Mouse (Mus musculus) megakaryocyte-erythroid progenitor cell, adult 5-6 weeks (primary cell): ENCODE data around the gene Phf19. TPM values are rescaled to one million over a fixed set of nuclear protein-coding genes. Genes with fewer than 3 reads are reported as not detected.

ENCODE experiments used
- ATAC-seq: replicated peaks from 2 replicates; pipeline ENCODE4 v1.8.0; 2016; ENCODE audit warnings: mild to moderate bottlenecking, inconsistent platforms; ENCODE audit not compliant: severe bottlenecking, poor library complexity, low FRiP score, low TSS enrichment
- total RNA-seq, 2 experiments: library from RNA; stranded (forward) in 1 of 2; stranded (reverse) in 1 of 2; fragments of 200-1000, 215-1000 nt in 1 of 2; fragments of >200 nt in 1 of 2; fragmentation: Nextera tagmentation in 1 of 2; gene quantifications; 2 replicates each; pipeline ENCODE4 v1.2.3; 2014 to 2017

Phf19 gene
- total RNA-seq (2014; fragmentation: Nextera tagmentation) = 6.7 and 12.0 TPM in 2 replicates
- total RNA-seq (2017) = 2.6 and 3.2 TPM in 2 replicates

GRCm38 (mm10) chr2:34913218-34914068 is at the start of gene Phf19:
TSS of gene Phf19 (minus strand) at chr2:34914026.
- peak; percentile 26; the same call in 1 of the 2 replicates for ATAC-seq

DNA sequence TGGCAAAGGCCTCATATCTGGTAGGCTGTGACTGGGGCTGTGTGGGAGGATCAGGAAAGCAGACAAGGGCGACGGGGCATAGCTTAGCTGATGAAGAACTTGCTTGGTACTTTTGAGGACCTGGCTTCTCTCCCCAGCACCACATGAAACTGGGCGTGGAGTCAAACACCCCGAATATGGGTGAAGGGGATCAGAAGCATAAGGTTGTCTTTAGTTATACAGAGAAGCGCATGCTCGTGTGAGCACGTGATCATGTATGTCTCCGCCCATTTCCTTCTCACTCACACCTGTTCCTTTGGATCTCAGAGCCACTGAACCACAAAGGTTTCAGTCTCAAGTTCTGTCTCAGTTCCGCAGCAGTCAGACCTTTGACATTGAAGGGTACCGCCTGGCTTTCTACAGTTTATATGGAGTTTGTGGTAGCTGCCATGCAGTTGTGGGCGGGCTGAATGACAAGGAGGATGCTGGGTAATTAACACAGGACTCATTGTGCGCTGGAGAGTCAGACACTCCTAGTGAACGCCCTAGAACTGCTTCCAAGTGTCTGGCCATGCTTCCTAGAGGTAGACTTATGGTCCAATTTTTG is 49.6 kb upstream of the Phf19 start:
- peak; percentile 43; the same call in 1 of the 2 replicates for ATAC-seq

- no peak for ATAC-seq
These were observed 49.1 kb upstream of the Phf19 start for GRCm38 (mm10) chr2:34962893-34963292.

DNA sequence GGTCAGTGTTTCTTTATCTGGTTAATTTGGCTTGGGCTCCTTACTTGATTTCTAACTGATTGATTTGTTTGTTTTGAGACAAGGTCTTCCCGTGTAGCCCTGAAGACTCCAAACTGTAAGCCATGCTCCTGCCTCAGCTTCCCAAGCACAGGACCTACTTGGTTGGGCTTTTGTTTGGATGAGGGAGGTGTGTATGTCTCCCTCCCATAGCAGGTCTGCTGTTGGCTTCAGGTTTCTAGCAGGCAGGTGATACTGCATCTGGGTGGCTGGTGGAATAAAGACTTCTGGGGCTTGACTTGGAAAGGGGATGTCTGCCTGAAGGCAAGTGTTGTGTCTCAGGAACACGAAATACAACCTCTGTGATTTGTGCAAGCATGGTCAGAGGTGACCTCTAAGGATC is 48.4 kb upstream of the Phf19 start:
- ATAC-seq = no peak

DNA sequence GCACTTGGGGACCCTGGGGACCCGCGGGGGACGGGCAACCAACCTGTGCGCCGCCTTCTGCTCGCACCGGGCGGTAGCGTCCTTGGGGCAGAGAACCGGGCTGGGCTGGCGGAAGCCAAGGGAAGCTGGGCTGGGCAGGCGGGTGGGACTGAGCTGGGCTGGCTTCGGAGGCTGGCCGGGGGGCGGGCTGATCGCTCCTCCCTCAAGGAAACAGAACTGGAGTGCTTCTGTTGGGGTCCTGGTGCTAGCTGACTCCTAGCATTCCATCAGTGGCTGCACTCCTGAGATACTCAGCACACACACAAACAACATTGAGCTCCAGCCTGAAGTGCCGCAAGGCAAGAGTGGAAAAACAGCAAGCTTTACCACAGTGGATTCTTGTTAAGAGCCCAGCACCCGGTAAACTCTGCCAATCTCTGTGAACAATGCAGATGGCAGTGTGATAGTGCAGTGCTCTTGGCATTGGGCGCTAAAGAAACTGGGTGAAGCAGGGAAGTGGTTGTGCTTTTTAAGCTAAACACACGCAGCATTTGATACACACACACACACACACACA is 47.7 kb upstream of the Phf19 start, which contains the start of gene Traf1:
TSS of gene Traf1 (minus strand) at position 292 of the 556 bp plus-strand sequence.
- peak; percentile 35 for ATAC-seq

- ATAC-seq = no peak
These were observed 47.1 kb upstream of the Phf19 start for GRCm38 (mm10) chr2:34960966-34961365.

- no peak for ATAC-seq
These were observed 46.6 kb upstream of the Phf19 start for GRCm38 (mm10) chr2:34960466-34960865.

GRCm38 (mm10) chr2:34958582-34958981 is 44.8 kb upstream of the Phf19 start:
- ATAC-seq = no peak

DNA sequence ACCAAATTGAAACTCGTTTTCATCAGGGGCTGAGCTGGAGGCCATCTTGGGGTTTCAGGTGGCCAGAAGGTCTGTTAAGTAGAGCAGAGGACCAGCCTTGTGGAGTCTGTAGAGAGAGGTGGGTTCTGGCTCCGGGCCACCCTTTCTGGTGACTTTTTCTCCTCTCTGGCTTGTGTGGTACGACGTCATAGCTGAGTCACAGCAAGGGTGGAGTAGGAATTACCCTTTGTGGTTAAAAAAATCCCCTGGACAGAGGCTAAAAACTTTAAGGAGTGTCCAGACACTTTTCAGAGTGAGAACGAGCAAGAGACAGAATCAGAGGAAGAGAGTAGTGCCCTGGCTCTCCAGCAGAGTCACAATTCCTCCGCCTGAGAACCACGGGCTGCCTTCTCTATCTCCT is 44.2 kb upstream of the Phf19 start:
- ATAC-seq = no peak

GRCm38 (mm10) chr2:34957405-34957804 is 43.6 kb upstream of the Phf19 start:
- no peak for ATAC-seq

GRCm38 (mm10) chr2:34956941-34957340 is 43.1 kb upstream of the Phf19 start:
- ATAC-seq = no peak

GRCm38 (mm10) chr2:34954344-34954743 is 40.5 kb upstream of the Phf19 start:
- ATAC-seq = no peak

DNA sequence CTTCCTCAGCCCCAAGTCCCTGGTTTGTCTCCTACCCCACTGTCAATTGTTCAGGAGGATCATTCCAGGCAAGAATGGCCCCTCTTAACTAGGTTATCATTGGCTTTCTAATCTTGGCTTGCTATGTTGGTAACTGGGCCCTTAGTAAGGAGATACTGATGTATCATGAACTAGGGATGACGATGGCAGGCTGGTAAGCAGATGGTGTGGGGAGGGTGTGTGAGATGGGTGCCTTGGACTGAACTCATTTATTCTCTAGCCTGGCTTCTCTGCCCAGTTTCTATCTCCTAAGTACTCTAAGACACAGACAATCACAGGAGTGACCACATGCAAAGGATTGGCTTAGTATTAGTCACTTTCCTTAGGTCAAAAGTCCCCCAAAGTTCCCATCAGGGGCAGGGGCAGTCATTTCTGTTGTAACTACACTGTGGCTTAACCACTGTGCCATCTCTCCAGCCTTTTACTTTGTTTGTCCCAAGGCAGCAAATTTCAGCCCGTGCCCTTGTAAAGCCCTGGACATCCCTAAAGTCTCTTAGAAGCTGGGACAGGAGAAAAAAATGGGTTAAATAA is 39.8 kb upstream of the Phf19 start:
- ATAC-seq = no peak

DNA sequence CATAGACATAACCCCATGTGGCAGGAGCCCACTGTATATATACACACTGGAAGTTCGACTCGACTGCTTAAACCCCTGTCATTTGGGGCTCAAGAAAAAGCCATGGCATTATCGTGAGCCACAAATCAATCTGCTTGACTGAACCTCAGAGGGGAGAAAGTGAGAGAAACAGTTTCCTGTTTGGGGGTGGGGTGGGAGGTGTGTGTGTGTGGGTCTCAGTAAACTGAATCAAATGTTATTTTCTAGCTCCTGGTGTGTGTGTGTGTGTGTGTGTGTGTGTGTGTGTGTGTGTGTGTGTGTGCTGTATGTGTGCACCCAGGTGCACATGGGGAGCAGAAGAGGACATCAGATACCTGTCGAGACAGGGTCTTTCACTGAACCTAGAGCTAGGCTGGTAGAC is 39.2 kb upstream of the Phf19 start:
- ATAC-seq = no peak

DNA sequence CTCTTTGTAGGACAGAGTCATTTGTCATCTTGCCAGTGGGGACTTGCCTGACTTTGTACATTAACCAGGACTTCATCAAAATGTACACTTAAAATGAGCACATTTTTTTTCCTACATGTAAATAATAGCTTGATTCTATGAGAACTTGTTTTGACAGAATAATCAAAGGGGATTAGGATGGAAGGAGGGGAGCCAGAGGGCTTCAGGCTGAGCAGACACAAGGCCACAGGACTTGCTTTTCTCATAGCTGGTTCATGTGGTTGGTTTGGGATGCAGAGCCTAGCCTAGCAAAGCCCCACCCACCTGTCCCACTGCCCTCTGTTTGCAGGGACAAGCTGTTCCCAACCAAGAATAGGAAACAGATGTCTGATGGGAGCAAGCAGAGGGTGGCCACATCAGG is 37.6 kb upstream of the Phf19 start:
- no peak for ATAC-seq

- ATAC-seq = 0 out of 2 replicates have a peak, but pooled peaks have one; percentile 15
These were observed 34.8 kb upstream of the Phf19 start for GRCm38 (mm10) chr2:34948622-34949021.

GRCm38 (mm10) chr2:34946046-34946445 is 32.2 kb upstream of the Phf19 start:
- ATAC-seq = no peak

DNA sequence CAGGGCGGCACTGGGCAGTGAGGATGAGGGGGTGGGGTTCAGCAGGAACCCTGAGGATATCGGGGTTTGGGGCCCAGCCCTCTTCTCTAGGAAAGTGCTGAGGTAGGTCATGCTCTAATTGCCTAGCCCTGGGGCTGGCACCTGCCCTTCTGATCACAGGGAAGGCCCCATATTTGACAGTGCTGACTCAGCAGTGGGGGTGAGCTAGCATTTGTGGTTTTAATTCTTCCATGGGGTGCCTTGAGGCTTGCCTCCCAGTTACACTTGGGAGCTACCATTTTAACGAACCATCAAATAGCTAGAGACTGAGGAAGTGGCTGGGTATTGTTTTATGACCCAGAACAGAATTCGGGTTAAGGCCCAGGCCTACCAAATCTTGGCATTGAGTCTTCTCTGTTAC is 31.8 kb upstream of the Phf19 start:
- ATAC-seq = no peak

GRCm38 (mm10) chr2:34944761-34945160 is 30.9 kb upstream of the Phf19 start:
- peak; percentile 42 for ATAC-seq

DNA sequence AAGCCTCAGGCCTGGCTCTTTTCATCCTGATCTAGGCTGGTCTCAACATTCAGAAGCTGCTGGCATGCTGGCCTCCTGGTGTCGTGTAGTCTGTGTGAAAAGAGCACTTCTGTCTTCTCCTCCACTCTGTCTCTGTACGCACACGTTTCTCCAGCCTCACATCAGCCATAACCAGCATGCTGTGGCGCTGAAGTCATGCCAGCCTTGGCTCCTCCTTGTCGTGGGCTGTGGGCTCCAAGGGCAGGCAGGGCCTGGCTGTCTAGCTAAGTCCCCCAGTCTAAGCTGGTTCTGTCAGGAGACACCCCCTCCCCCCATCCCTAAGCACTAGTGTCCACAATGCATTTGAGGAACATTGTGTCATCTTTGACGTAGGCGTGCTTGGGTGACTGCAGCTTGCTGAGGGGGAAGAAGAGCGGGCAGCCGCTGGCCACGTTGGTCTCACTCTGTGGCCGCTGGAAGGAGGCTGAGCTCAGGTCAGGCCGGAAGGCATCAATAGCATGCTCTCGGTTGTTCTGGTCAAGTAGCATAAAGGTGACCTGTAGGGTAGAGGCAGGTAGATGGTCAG is 29.8 kb upstream of the Phf19 start:
- ATAC-seq = no peak
